Mouse (Mus musculus) forebrain, embryonic 12.5 days (tissue): ENCODE measurements around the gene Arhgap27. TPM values are rescaled to one million over a fixed set of nuclear protein-coding genes. Genes with fewer than 3 reads are reported as not detected.

ENCODE experiments used
- polyA plus RNA-seq: library from polyadenylated mRNA; unstranded; fragments of >200 nt; fragmentation: Nextera tagmentation; extraction: Ambion mirVana; gene quantifications from 2 replicates; pipeline ENCODE4 v1.2.1, GENCODE M21; 2016

The Arhgap27 gene
- polyA plus RNA-seq, 1 experiment from 2014 or later, result 3.2 TPM

Other genes starting within 250 kb of the Arhgap27 start
- gene Hexim1, start 247.5 kb downstream of the Arhgap27 start, polyA plus RNA-seq, result 3.4 TPM in 2 replicates
- gene Hexim2, start 231.3 kb downstream of the Arhgap27 start, polyA plus RNA-seq, result 10.1 and 11.8 TPM in 2 replicates
- 1.1 TPM in 2 replicates for gene Fmnl1, start 192.6 kb downstream of the Arhgap27 start, polyA plus RNA-seq
- 0.33 and 0.64 TPM in 2 replicates for gene 1700023F06Rik, start 155.1 kb downstream of the Arhgap27 start, polyA plus RNA-seq
- not detected in 2 replicates for gene Spata32, start 145.3 kb downstream of the Arhgap27 start, polyA plus RNA-seq
- 4.6 and 4.7 TPM in 2 replicates for gene Map3k14, start 96.2 kb downstream of the Arhgap27 start, polyA plus RNA-seq
- 10.3 and 11.1 TPM in 2 replicates for gene Plekhm1, start 49.0 kb upstream of the Arhgap27 start, polyA plus RNA-seq
- not detected in 2 replicates for gene Lrrc37a, start 140.9 kb upstream of the Arhgap27 start, polyA plus RNA-seq